19 mouse cellular contexts compared by ENCODE assay signal in genomic region chr12:43983548-43983947, GRCm38 (mm10).
"Had no signal": no experiment of that assay in that cellular context is flagged by ENCODE, and none has a peak within 500 bp of the region (broad histone marks: within the 10 kb centered on the region; RNA-seq: fewer than 3 reads in every experiment).

No protein-coding gene starts in this region.

- H3K4me1 ChIP-seq: megakaryocyte, embryonic 14.5 days; midbrain, embryonic 13.5 days; midbrain, embryonic 15.5 days; neural tube, embryonic 13.5 days; stomach, embryonic 15.5 days had no signal

- DNase-seq: lung, adult 18-20 months; lung, embryonic 14.5 days; lung, postnatal 14 days; lung, postnatal 36 days; retina, postnatal 1 day; right cerebral cortex, adult 18-20 months; right cerebral cortex, postnatal 14 days; thymus, adult 2 months; thymus, postnatal 25 days; thymus, postnatal 4 days had no signal

- H3K27ac ChIP-seq: liver, embryonic 14.5 days; macrophage; midbrain, embryonic 13.5 days; midbrain, embryonic 15.5 days; neural tube, embryonic 13.5 days; stomach, embryonic 15.5 days; stomach, postnatal 0 days had no signal

- ATAC-seq: midbrain, embryonic 13.5 days; midbrain, embryonic 15.5 days had no signal

- H3K9me3 ChIP-seq: midbrain, embryonic 13.5 days; midbrain, embryonic 15.5 days; neural tube, embryonic 13.5 days; stomach, embryonic 15.5 days had no signal

- H3K36me3 ChIP-seq: midbrain, embryonic 13.5 days; midbrain, embryonic 15.5 days; neural tube, embryonic 13.5 days; stomach, embryonic 15.5 days had no signal

- H3K27me3 ChIP-seq: megakaryocyte, embryonic 14.5 days; midbrain, embryonic 13.5 days; midbrain, embryonic 15.5 days; neural tube, embryonic 13.5 days; stomach, embryonic 15.5 days had no signal

- H3K9ac ChIP-seq: liver, embryonic 14.5 days; lung, embryonic 14.5 days; midbrain, embryonic 13.5 days; midbrain, embryonic 15.5 days; neural tube, embryonic 13.5 days; stomach, embryonic 15.5 days had no signal

- H3K4me2 ChIP-seq: lung, embryonic 14.5 days; midbrain, embryonic 11.5 days; midbrain, embryonic 13.5 days; midbrain, embryonic 15.5 days; neural tube, embryonic 13.5 days; stomach, embryonic 15.5 days had no signal

- H3K4me3 ChIP-seq: megakaryocyte, embryonic 14.5 days; midbrain, embryonic 13.5 days; midbrain, embryonic 15.5 days; neural tube, embryonic 13.5 days; stomach, embryonic 15.5 days had no signal
